Mouse (Mus musculus): Measurements from ENCODE around the gene Tmcc3. TPM values are rescaled to one million over a fixed set of nuclear protein-coding genes. Genes with fewer than 3 reads are reported as not detected.

The Tmcc3 gene
- polyA plus RNA-seq, 1 experiment from 2014 or later: 7.8 TPM

DNA sequence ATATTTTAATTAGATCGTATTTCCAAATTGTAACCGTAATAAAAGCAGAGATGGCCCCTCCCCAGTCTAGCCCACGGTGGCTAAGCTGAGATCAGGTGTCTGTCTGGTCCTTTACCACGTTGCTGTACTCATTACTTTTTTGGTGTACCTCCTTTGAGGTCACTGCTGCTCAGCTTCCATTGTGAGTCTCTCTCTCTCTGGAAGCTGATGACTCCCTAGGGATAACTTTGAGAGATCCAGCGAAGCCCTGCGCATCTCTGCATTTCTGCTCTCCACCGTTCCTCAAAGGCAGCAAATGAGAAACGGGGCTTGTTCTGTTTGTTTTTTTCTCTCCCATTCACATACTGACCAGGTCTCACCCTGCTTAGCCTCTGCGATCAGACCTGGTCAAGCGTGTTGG, 23.3 kb downstream of the Tmcc3 start:
- Histone ChIP-seq H3K36me3 (no peaks in the 10 kb centered on the region), H3K9ac (no peak overlapping the region), H3K4me3 (replicated peaks) (no peak overlapping the region), H3K27ac (no peak overlapping the region), H3K27me3 (no peaks in the 10 kb centered on the region), H3K4me1 (peaks cover 6% of the 10 kb centered on the region), H3K4me2 (no peak overlapping the region), H3K9me3 (replicated peaks) (no peaks in the 10 kb centered on the region)
- ATAC-seq (replicated peaks; ENCODE audit: low FRiP score): no peak
- 54% methylated on average over 10 of the region's 10 CpGs for WGBS

- H3K4me1 ChIP-seq: peaks cover 3% of the 10 kb centered on the region; the same call in 1 of the 2 replicates
- H3K4me2 ChIP-seq: no peak overlapping the region
- no peaks in the 10 kb centered on the region for H3K36me3 ChIP-seq
- ATAC-seq (replicated peaks; ENCODE audit: low FRiP score): no peak
- no peak overlapping the region for H3K27ac ChIP-seq
- no peak overlapping the region for H3K9ac ChIP-seq
- H3K27me3 ChIP-seq: no peaks in the 10 kb centered on the region
- 91% methylated on average over 6 of the region's 6 CpGs for WGBS
- H3K9me3 ChIP-seq (replicated peaks): no peaks in the 10 kb centered on the region
- no peak overlapping the region for H3K4me3 ChIP-seq (replicated peaks)
Measured at GRCm38 (mm10) chr10:94336071-94336470, 24.3 kb downstream of the Tmcc3 start.

GRCm38 (mm10) chr10:94341501-94341900, 29.8 kb downstream of the Tmcc3 start:
- 68% methylated on average over 17 of the region's 17 CpGs for WGBS
- ATAC-seq (replicated peaks; ENCODE audit: low FRiP score): no peak
- no peaks in the 10 kb centered on the region; the same call in 1 of the 2 replicates for H3K27me3 ChIP-seq
- no peaks in the 10 kb centered on the region for H3K9me3 ChIP-seq (replicated peaks)
- H3K27ac ChIP-seq: no peak overlapping the region
- no peak overlapping the region for H3K9ac ChIP-seq
- H3K4me2 ChIP-seq: peak overlapping the region; percentile 31
- no peaks in the 10 kb centered on the region for H3K36me3 ChIP-seq
- no peak overlapping the region for H3K4me3 ChIP-seq (replicated peaks)
- no peaks in the 10 kb centered on the region; the same call in 1 of the 2 replicates for H3K4me1 ChIP-seq

DNA sequence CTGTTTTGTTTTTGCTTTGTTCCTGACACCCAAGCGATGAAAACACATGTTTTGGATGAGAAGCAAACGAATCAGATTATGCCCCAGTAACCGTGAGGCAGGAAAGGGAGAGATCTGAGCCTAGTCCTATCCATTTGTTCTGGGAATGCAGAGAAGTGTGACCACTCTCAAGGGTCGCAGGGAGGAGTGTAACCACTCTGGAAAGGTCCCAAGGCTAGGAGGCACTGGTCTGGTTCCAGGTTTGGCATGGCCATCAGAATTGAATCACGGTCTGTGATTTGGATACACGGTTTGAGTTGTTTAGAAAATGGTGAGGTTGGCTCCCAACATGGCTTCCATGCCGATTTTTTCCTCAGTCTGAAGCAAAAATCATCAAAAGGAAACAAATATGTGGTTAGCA, 30.5 kb downstream of the Tmcc3 start:
- H3K9me3 ChIP-seq (replicated peaks): no peaks in the 10 kb centered on the region
- no peak overlapping the region for H3K4me2 ChIP-seq
- no peaks in the 10 kb centered on the region; the same call in 1 of the 2 replicates for H3K4me1 ChIP-seq
- WGBS: 52% methylated on average over 7 of the region's 7 CpGs
- no peaks in the 10 kb centered on the region for H3K36me3 ChIP-seq
- H3K9ac ChIP-seq: no peak overlapping the region
- H3K27ac ChIP-seq: no peak overlapping the region
- H3K4me3 ChIP-seq (replicated peaks): no peak overlapping the region
- no peak for ATAC-seq (replicated peaks; ENCODE audit: low FRiP score)
- no peaks in the 10 kb centered on the region; the same call in 1 of the 2 replicates for H3K27me3 ChIP-seq

DNA sequence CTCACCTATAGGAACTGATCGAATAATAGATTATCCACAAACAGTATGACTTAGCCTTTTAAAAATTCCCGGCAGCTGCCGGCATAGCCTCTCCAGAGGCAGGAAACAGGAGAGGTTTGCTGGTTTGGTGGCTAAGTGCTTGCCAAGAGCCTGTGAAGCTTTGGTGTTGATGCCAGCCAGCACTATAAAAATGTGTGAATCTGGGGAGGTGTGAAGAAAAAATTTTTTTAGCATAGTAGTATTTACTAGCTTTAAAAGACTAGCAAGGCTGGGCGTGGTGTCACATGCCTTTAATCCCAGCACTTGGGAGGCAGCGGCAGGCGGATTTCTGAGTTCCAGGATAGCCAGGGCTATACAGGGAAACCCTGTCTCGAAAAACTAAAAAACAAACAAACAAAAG, 31.8 kb downstream of the Tmcc3 start:
- Histone ChIP-seq H3K9ac (no peak overlapping the region), H3K4me1 (no peaks in the 10 kb centered on the region; the same call in 1 of the 2 replicates), H3K4me3 (replicated peaks) (no peak overlapping the region), H3K27ac (no peak overlapping the region), H3K36me3 (no peaks in the 10 kb centered on the region), H3K4me2 (no peak overlapping the region), H3K27me3 (no peaks in the 10 kb centered on the region; the same call in 1 of the 2 replicates), H3K9me3 (replicated peaks) (no peaks in the 10 kb centered on the region)
- WGBS: 82% methylated on average over 7 of the region's 7 CpGs
- no peak for ATAC-seq (replicated peaks; ENCODE audit: low FRiP score)

GRCm38 (mm10) chr10:94344631-94345417, 33.1 kb downstream of the Tmcc3 start:
- Histone ChIP-seq H3K4me1 (no peaks in the 10 kb centered on the region; the same call in 1 of the 2 replicates), H3K4me3 (replicated peaks) (no peak overlapping the region), H3K9ac (no peak overlapping the region), H3K27me3 (no peaks in the 10 kb centered on the region; the same call in 1 of the 2 replicates), H3K4me2 (peak overlapping the region; percentile 37), H3K27ac (no peak overlapping the region), H3K9me3 (replicated peaks) (no peaks in the 10 kb centered on the region), H3K36me3 (no peaks in the 10 kb centered on the region)
- WGBS: 41% methylated on average over 22 of the region's 22 CpGs
- ATAC-seq (replicated peaks; ENCODE audit: low FRiP score): peak; percentile 58; the same call in 1 of the 2 replicates

DNA sequence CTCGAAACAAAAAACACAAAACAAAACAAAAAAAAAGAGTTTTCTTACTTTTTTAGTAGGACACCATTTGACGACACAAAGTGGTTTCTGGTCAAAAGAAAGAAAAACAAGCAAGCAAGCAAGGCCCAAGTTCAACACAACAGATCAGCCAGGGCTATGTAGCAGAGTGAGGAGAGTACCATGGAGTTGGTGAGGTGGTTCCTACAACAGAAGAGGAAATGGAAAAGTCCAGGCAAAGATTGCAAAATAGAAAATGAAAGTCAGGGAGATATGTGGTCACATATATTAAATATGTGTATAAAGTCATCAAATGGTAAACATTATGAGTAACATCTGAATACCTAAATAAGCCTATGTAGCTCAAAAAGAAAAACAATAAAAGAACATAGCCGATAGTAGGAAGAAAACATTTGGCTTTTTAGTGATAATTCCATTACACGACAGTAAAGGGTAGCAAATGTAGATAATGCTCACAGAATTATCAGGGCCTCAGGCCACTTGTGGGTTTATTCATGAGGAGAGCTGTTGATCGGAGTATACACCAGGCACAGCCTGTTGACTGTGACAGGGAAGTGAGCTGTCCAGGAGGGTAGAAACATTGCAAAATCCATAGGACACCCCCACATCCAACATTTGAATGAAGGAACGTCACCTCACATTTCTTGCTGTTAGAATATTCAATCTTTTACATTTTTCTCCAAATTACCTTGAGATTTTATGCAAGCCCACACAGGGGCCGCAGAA, 33.9 kb downstream of the Tmcc3 start:
- Histone ChIP-seq H3K4me3 (replicated peaks) (no peak overlapping the region), H3K36me3 (no peaks in the 10 kb centered on the region), H3K4me2 (no peak overlapping the region), H3K27me3 (no peaks in the 10 kb centered on the region; the same call in 1 of the 2 replicates), H3K27ac (no peak overlapping the region), H3K9me3 (replicated peaks) (no peaks in the 10 kb centered on the region), H3K9ac (no peak overlapping the region), H3K4me1 (no peaks in the 10 kb centered on the region; the same call in 1 of the 2 replicates)
- ATAC-seq (replicated peaks; ENCODE audit: low FRiP score): no peak
- 90% methylated on average over 7 of the region's 7 CpGs for WGBS

GRCm38 (mm10) chr10:94346596-94346995, 34.8 kb downstream of the Tmcc3 start:
- 89% methylated on average over 7 of the region's 7 CpGs for WGBS
- no peaks in the 10 kb centered on the region for H3K27me3 ChIP-seq
- H3K27ac ChIP-seq: no peak overlapping the region
- no peak for ATAC-seq (replicated peaks; ENCODE audit: low FRiP score)
- H3K4me1 ChIP-seq: no peaks in the 10 kb centered on the region; the same call in 1 of the 2 replicates
- H3K9me3 ChIP-seq (replicated peaks): no peaks in the 10 kb centered on the region
- H3K36me3 ChIP-seq: no peaks in the 10 kb centered on the region
- H3K4me2 ChIP-seq: no peak overlapping the region
- no peak overlapping the region for H3K9ac ChIP-seq
- no peak overlapping the region for H3K4me3 ChIP-seq (replicated peaks)

GRCm38 (mm10) chr10:94347296-94347695, 35.5 kb downstream of the Tmcc3 start:
- Histone ChIP-seq H3K27me3 (no peaks in the 10 kb centered on the region), H3K9me3 (replicated peaks) (no peaks in the 10 kb centered on the region), H3K4me1 (no peaks in the 10 kb centered on the region; the same call in 1 of the 2 replicates), H3K9ac (no peak overlapping the region), H3K4me3 (replicated peaks) (no peak overlapping the region), H3K36me3 (no peaks in the 10 kb centered on the region), H3K4me2 (no peak overlapping the region), H3K27ac (no peak overlapping the region)
- 79% methylated on average over 10 of the region's 10 CpGs for WGBS
- no peak for ATAC-seq (replicated peaks; ENCODE audit: low FRiP score)

DNA sequence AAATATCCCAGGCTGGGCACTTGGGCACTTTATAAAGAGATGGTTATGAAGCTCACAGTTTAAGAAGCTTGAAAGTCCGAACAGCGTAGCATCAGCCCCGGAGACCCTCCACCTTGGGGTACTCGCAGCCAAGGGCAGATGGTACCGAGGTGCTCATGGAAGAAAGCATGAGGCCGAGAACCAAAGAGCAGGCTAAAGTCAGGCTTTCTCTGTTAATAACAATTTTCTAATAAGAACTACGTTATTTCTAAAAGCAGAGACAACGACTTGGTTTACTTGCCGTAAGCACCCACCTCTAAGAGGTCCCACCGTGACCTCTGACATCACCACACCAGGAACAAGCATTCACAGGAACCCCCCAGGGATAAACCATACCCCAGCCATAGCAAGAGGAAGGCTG, 36.2 kb downstream of the Tmcc3 start:
- Histone ChIP-seq H3K36me3 (no peaks in the 10 kb centered on the region), H3K27ac (no peak overlapping the region), H3K4me2 (no peak overlapping the region), H3K9me3 (replicated peaks) (no peaks in the 10 kb centered on the region), H3K4me1 (no peaks in the 10 kb centered on the region; the same call in 1 of the 2 replicates), H3K27me3 (no peaks in the 10 kb centered on the region), H3K9ac (no peak overlapping the region), H3K4me3 (replicated peaks) (no peak overlapping the region)
- WGBS: 94% methylated on average over 10 of the region's 10 CpGs
- no peak for ATAC-seq (replicated peaks; ENCODE audit: low FRiP score)

DNA sequence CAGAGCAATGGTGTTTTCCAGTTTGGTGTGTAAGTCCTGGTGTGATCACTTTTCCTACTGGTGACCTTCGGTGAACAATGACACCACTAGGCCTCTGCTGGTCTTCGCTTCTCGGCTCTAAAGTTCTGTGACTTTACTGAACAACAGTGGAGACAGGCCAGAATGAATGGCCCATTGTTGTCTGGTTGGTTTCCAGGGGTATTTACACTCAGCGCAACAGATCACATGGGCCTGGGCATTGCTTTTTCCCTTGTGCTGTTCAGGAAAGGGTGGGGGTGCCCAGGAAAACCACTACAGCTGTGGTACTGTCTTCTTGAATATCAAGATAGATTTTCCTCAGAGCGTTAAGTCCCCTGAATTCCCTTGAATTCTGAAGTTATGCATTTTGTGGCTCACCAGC, 38.5 kb downstream of the Tmcc3 start:
- H3K4me2 ChIP-seq: no peak overlapping the region
- no peak overlapping the region for H3K9ac ChIP-seq
- no peaks in the 10 kb centered on the region for H3K4me1 ChIP-seq
- H3K4me3 ChIP-seq (replicated peaks): no peak overlapping the region
- H3K27me3 ChIP-seq: no peaks in the 10 kb centered on the region
- no peak overlapping the region for H3K27ac ChIP-seq
- no peaks in the 10 kb centered on the region for H3K9me3 ChIP-seq (replicated peaks)
- 71% methylated on average over 5 of the region's 5 CpGs for WGBS
- no peaks in the 10 kb centered on the region for H3K36me3 ChIP-seq
- no peak for ATAC-seq (replicated peaks; ENCODE audit: low FRiP score)

All from kidney, embryonic 15.5 days (tissue).